Mouse (Mus musculus): ENCODE measurements around the gene Capn7.

Gene Capn7

GRCm38 (mm10) chr14:31414235-31414966 is 78.0 kb downstream of the Capn7 start:
- DNase-seq (ENCODE audit: low read depth), result no peak

GRCm38 (mm10) chr14:31414967-31415376 is 78.5 kb downstream of the Capn7 start:
- no peak for DNase-seq (ENCODE audit: low read depth)

GRCm38 (mm10) chr14:31416411-31416810 is 80.0 kb downstream of the Capn7 start:
- DNase-seq (ENCODE audit: low read depth), result no peak

GRCm38 (mm10) chr14:31416835-31417549 is 80.6 kb downstream of the Capn7 start:
- no peak for DNase-seq (ENCODE audit: low read depth)

GRCm38 (mm10) chr14:31419279-31419678 is 82.8 kb downstream of the Capn7 start:
- no peak for DNase-seq (ENCODE audit: low read depth)

GRCm38 (mm10) chr14:31420135-31420534 is 83.7 kb downstream of the Capn7 start:
- no peak for DNase-seq (ENCODE audit: low read depth)

- DNase-seq (ENCODE audit: low read depth), result no peak
Observed at GRCm38 (mm10) chr14:31420562-31420961, 84.1 kb downstream of the Capn7 start.

GRCm38 (mm10) chr14:31420985-31421384 is 84.5 kb downstream of the Capn7 start:
- no peak for DNase-seq (ENCODE audit: low read depth)

Data from c-Kit-positive CD71-negative TER-119-negative erythroid progenitor cells, embryonic 14.5 days (primary cell).